Mouse (Mus musculus) forebrain, embryonic 12.5 days (tissue): ENCODE results near the gene Pnldc1. TPM values are rescaled to one million over a fixed set of nuclear protein-coding genes. Genes with fewer than 3 reads are reported as not detected.

Source experiments
- ATAC-seq: fragments of 200-750 bp; cut with Nextera tagmentation; 2 replicates; pipeline ENCODE4 v1.8.0; 2017; ENCODE audit warnings: moderate TSS enrichment; ENCODE audit not compliant: low FRiP score
- H3K27ac ChIP-seq: fragments of 300-500 bp; sonication (generic); 2 replicates; pipeline ENCODE4 v1.5.1; 2016; ENCODE audit warnings: mild to moderate bottlenecking
- H3K27me3 ChIP-seq: fragments of 300-500 bp; sonication (generic); 2 replicates; pipeline ENCODE4 v1.6.1; 2016; ENCODE audit warnings: mild to moderate bottlenecking
- H3K36me3 ChIP-seq: fragments of 300-500 bp; sonication (generic); replicated peaks from 2 replicates; pipeline ENCODE4 v1.6.1; 2016; ENCODE audit warnings: mild to moderate bottlenecking
- H3K4me1 ChIP-seq: fragments of 300-500 bp; sonication (generic); 2 replicates; pipeline ENCODE4 v1.6.1; 2016
- H3K4me2 ChIP-seq: fragments of 300-500 bp; sonication (generic); 2 replicates; pipeline ENCODE4 v1.6.1; 2016; ENCODE audit warnings: mild to moderate bottlenecking, moderate library complexity
- H3K4me3 ChIP-seq: fragments of 300-500 bp; sonication (generic); replicated peaks from 2 replicates; pipeline ENCODE4 v1.5.1; 2016; ENCODE audit warnings: mild to moderate bottlenecking
- H3K9ac ChIP-seq: fragments of 300-500 bp; sonication (generic); 2 replicates; pipeline ENCODE4 v1.6.1; 2016; ENCODE audit warnings: mild to moderate bottlenecking
- H3K9me3 ChIP-seq: fragments of 300-500 bp; sonication (generic); 2 replicates; pipeline ENCODE4 v1.6.1; 2016
- WGBS: fragments of 180-500 bp; shearing (Covaris S2); methylation state at CpG from one replicate; pipeline ENCODE4 v1.1.7; 2016; 5-methylcytosine and 5-hydroxymethylcytosine counted together
- polyA plus RNA-seq: library from polyadenylated mRNA; unstranded; fragments of >200 nt; fragmentation: Nextera tagmentation; extraction: Ambion mirVana; gene quantifications from 2 replicates; pipeline ENCODE4 v1.2.1, GENCODE M21; 2016

The Pnldc1 gene
- polyA plus RNA-seq, 1 experiment from 2014 or later, result 2.5 TPM

DNA sequence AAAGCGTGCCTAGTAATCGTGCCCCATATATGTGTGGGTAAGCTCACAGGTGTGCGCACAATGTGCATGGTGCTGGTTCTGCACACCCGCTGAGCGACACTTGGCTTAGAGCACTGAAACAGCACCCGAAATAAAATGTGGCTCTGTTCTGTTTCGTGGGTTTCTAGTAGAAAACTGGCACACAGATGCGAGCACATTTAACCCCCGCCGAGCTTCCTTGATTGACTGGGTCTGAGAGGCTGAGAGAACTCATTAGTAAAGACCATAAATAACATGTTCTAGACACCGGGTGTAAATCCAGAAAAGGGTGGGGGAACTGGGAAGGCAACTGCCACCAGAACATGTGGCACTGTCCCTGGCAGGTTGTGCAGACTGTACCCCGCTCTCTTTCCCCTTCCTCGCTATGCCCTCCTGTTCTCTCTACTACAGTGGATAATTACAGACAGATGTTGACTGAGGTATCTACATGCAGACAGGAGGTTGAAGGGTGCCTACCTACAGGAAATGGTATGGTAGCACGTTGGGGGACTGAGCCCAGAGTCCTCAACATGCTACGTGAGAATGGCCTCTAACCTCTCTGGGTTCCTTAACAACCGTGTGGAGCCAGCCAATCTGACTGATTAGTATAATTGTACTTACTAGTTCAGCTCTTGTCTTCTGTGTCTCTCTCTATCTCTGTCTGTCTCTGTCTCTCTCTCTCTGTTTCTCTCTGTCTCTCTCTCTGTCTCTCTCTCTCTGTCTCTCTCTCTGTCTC lies 37.6 kb downstream of the Pnldc1 start:
- ATAC-seq, result no peak
- H3K36me3 ChIP-seq, result no peaks in the 10 kb centered on the region
- H3K9ac ChIP-seq, result no peak overlapping the region
- H3K27me3 ChIP-seq, result no peaks in the 10 kb centered on the region; the same call in 1 of the 2 replicates
- no peak overlapping the region for H3K4me3 ChIP-seq
- no peak overlapping the region for H3K27ac ChIP-seq
- WGBS, result 74% methylated on average over 16 of the region's 16 CpGs
- H3K4me1 ChIP-seq, result no peaks in the 10 kb centered on the region
- no peak overlapping the region for H3K4me2 ChIP-seq
- H3K9me3 ChIP-seq, result no peaks in the 10 kb centered on the region

DNA sequence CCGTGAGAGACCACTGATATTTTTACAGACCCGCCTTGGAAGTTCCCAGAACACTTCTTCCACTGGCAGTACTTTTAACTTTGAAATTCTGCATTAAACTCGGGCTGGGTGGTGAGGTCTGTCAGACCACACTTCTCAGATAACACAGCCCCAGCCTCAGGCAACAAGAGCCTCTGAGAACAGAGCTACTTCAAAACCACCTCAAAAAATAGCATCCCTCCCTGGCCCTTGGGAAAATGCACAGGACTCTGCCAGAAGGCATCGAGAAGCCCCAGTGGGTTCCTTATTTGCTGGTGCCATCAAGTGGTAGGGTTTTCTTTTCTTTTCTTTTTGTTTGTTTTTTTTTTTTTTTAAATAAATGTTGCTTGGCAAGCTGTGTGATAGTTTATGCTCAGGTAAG lies 41.4 kb downstream of the Pnldc1 start:
- ATAC-seq, result no peak
- H3K9me3 ChIP-seq, result no peaks in the 10 kb centered on the region
- H3K4me2 ChIP-seq, result no peak overlapping the region
- H3K4me3 ChIP-seq, result no peak overlapping the region
- WGBS, result 48% methylated on average over 4 of the region's 4 CpGs
- no peaks in the 10 kb centered on the region for H3K36me3 ChIP-seq
- no peaks in the 10 kb centered on the region for H3K4me1 ChIP-seq
- H3K9ac ChIP-seq, result no peak overlapping the region
- H3K27me3 ChIP-seq, result no peaks in the 10 kb centered on the region
- H3K27ac ChIP-seq, result no peak overlapping the region

- WGBS, result 55% methylated on average over 2 of the region's 2 CpGs
- Histone ChIP-seq H3K36me3 (no peaks in the 10 kb centered on the region), H3K9me3 (no peaks in the 10 kb centered on the region), H3K27ac (no peak within 1 kb of the TSS), H3K4me2 (no peak within 1 kb of the TSS), H3K9ac (no peak within 1 kb of the TSS), H3K4me3 (no peak within 1 kb of the TSS), H3K4me1 (no peaks in the 10 kb centered on the region), H3K27me3 (no peaks in the 10 kb centered on the region)
- no peak for ATAC-seq
Measured at GRCm38 (mm10) chr17:12868043-12868442, 42.0 kb downstream of the Pnldc1 start, which contains the start of gene Mas1. Mas1 (minus strand) TSS chr17:12868143.

DNA sequence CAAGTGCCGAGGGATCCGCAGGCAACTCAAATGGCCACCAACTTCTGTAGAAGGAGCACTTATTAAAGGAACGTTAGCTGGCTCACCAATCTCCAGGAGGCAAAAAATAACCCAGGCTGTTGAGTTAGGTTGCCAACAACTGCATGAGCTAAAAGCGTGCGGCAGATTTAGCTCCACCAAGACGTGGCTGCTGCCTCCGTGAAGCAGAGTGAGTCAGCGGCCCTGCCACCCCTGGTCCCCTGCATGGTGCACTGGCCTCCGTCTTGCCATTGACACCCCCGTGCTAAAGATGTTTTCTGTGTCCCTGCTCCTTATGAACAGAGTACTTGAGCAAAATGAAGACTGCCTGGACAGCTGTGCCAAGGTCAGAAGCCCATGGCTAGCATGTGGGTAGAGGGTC lies 43.2 kb downstream of the Pnldc1 start:
- Histone ChIP-seq H3K4me3 (no peak overlapping the region), H3K9ac (no peak overlapping the region), H3K4me1 (no peaks in the 10 kb centered on the region), H3K36me3 (no peaks in the 10 kb centered on the region), H3K9me3 (no peaks in the 10 kb centered on the region), H3K27ac (no peak overlapping the region), H3K4me2 (no peak overlapping the region), H3K27me3 (no peaks in the 10 kb centered on the region)
- WGBS, result 85% methylated on average over 10 of the region's 10 CpGs
- ATAC-seq, result no peak

GRCm38 (mm10) chr17:12865407-12865806 lies 44.6 kb downstream of the Pnldc1 start:
- 57% methylated on average over 3 of the region's 3 CpGs for WGBS
- Histone ChIP-seq H3K4me1 (no peaks in the 10 kb centered on the region), H3K4me3 (no peak overlapping the region), H3K9ac (no peak overlapping the region), H3K27me3 (no peaks in the 10 kb centered on the region), H3K4me2 (no peak overlapping the region), H3K36me3 (no peaks in the 10 kb centered on the region), H3K9me3 (no peaks in the 10 kb centered on the region), H3K27ac (no peak overlapping the region)
- ATAC-seq, result no peak

- H3K4me2 ChIP-seq, result no peak overlapping the region
- H3K27me3 ChIP-seq, result no peaks in the 10 kb centered on the region
- H3K27ac ChIP-seq, result no peak overlapping the region
- no peak overlapping the region for H3K4me3 ChIP-seq
- ATAC-seq, result no peak
- no peaks in the 10 kb centered on the region for H3K9me3 ChIP-seq
- no peaks in the 10 kb centered on the region for H3K36me3 ChIP-seq
- no peak overlapping the region for H3K9ac ChIP-seq
- no peaks in the 10 kb centered on the region for H3K4me1 ChIP-seq
Measured at GRCm38 (mm10) chr17:12864111-12864510, 45.9 kb downstream of the Pnldc1 start.

DNA sequence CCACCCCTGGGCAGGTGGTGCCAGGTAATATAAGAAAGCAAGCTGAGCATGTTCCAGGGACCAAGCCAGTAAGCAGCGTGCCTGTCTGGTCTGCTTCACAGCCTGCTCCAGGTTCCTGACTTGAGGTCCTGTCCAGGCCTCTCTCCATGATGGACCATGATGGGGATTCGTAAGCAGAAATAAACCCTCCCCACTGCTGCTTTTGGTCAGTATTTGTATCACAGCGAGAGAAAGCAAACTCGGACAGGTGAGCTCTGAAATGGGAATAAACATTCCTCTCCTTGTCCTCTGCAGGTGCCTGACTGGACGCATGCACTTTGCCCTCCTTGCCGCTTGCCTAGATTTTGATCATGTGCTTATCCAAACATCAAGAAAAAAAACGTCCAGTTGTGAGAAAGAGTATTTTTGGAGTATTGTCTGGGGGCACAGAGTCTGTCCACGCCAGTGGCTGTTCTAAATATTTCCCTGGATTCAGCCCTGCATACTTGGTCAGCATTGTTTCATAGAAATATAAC lies 51.0 kb downstream of the Pnldc1 start:
- H3K4me3 ChIP-seq, result no peak overlapping the region
- no peak overlapping the region for H3K27ac ChIP-seq
- no peak overlapping the region for H3K9ac ChIP-seq
- H3K36me3 ChIP-seq, result no peaks in the 10 kb centered on the region
- H3K4me2 ChIP-seq, result no peak overlapping the region
- no peak for ATAC-seq
- H3K27me3 ChIP-seq, result no peaks in the 10 kb centered on the region
- WGBS, result 84% methylated on average over 8 of the region's 8 CpGs
- H3K4me1 ChIP-seq, result no peaks in the 10 kb centered on the region
- H3K9me3 ChIP-seq, result no peaks in the 10 kb centered on the region

GRCm38 (mm10) chr17:12858072-12858471 lies 52.0 kb downstream of the Pnldc1 start:
- no peaks in the 10 kb centered on the region for H3K4me1 ChIP-seq
- no peak overlapping the region for H3K4me2 ChIP-seq
- H3K4me3 ChIP-seq, result no peak overlapping the region
- H3K27ac ChIP-seq, result no peak overlapping the region
- ATAC-seq, result no peak
- H3K36me3 ChIP-seq, result no peaks in the 10 kb centered on the region
- no peaks in the 10 kb centered on the region for H3K27me3 ChIP-seq
- 39% methylated on average over 4 of the region's 4 CpGs for WGBS
- H3K9me3 ChIP-seq, result no peaks in the 10 kb centered on the region
- H3K9ac ChIP-seq, result no peak overlapping the region

DNA sequence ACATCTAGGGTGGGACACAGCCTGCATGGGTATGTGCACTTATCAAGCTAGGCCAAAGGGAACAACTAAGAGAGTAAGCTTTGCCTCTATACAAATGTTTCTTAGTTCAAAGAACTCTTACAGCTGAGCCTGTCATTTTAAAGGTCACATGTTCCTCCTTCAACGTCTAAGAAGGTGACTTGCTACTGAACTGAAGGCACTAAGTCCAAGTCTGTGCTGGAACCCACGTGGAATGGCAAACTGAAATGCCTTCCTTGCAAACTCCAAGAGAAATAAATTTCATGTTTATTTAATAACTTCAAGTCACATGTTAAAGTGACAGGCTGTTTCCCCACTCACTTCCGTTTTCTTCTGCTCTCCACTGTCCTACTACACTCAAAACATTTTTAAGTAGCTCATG lies 52.6 kb downstream of the Pnldc1 start:
- Histone ChIP-seq H3K9ac (no peak overlapping the region), H3K36me3 (no peaks in the 10 kb centered on the region), H3K27me3 (no peaks in the 10 kb centered on the region), H3K4me3 (no peak overlapping the region), H3K4me1 (no peaks in the 10 kb centered on the region), H3K27ac (no peak overlapping the region), H3K4me2 (no peak overlapping the region), H3K9me3 (no peaks in the 10 kb centered on the region)
- no peak for ATAC-seq
- 60% methylated on average over 3 of the region's 3 CpGs for WGBS

- 95% methylated on average over 11 of the region's 11 CpGs for WGBS
- no peak for ATAC-seq
- H3K4me3 ChIP-seq, result no peak overlapping the region
- no peaks in the 10 kb centered on the region for H3K27me3 ChIP-seq
- H3K9me3 ChIP-seq, result no peaks in the 10 kb centered on the region
- no peak overlapping the region for H3K9ac ChIP-seq
- H3K36me3 ChIP-seq, result no peaks in the 10 kb centered on the region
- H3K4me1 ChIP-seq, result no peaks in the 10 kb centered on the region
- H3K4me2 ChIP-seq, result no peak overlapping the region
- no peak overlapping the region for H3K27ac ChIP-seq
Measured at GRCm38 (mm10) chr17:12854386-12854785, 55.6 kb downstream of the Pnldc1 start.

DNA sequence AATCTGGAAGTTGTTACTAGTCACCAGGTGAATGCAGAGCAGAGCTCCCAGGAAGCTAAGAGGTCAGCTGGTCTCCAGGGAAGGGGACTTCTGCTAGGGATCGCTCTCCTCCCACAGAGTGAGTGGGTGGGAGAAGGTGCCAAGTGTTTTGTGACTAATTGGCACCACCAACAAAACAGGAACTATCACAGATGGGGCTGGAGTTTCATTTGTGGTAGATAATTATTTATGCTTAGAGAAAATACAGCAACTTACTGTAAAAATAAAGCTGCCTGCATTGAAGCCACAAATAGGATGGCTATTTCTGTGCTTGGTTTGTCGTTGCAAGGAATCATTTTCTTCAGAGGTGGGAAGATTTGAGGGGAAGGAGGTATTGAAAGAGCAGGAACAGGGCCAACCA lies 56.2 kb downstream of the Pnldc1 start:
- Histone ChIP-seq H3K4me2 (no peak overlapping the region), H3K9me3 (no peaks in the 10 kb centered on the region), H3K4me3 (no peak overlapping the region), H3K27me3 (no peaks in the 10 kb centered on the region), H3K36me3 (no peaks in the 10 kb centered on the region), H3K9ac (no peak overlapping the region), H3K4me1 (no peaks in the 10 kb centered on the region), H3K27ac (no peak overlapping the region)
- ATAC-seq, result no peak
- 83% methylated on average over 2 of the region's 2 CpGs for WGBS

DNA sequence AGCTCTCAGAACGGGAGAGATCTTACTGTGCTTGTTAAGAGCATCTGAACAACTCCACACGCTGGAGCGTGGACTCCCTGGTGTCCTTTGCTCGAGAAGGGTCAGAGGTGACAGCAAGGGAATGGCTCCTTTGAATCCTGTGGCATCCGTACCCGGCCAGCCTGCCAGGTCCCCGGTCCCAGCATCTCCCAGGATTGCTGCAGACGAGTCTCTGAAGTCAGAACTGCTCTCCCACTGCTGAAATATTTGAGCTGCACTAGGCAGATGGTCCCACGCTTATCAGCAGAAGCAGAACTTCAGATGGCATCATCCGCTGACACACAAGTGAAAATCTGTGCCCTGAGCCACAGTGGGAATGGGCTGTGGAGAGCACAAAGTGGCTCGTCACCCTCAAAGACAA lies 58.3 kb downstream of the Pnldc1 start:
- ATAC-seq, result no peak
- Histone ChIP-seq H3K4me3 (no peak overlapping the region), H3K4me1 (no peaks in the 10 kb centered on the region), H3K36me3 (no peaks in the 10 kb centered on the region), H3K27me3 (no peaks in the 10 kb centered on the region), H3K9ac (no peak overlapping the region), H3K9me3 (no peaks in the 10 kb centered on the region), H3K4me2 (no peak overlapping the region), H3K27ac (no peak overlapping the region)
- 78% methylated on average over 11 of the region's 11 CpGs for WGBS

- Histone ChIP-seq H3K9ac (no peak overlapping the region), H3K36me3 (no peaks in the 10 kb centered on the region), H3K4me2 (no peak overlapping the region), H3K9me3 (no peaks in the 10 kb centered on the region), H3K4me3 (no peak overlapping the region), H3K27me3 (no peaks in the 10 kb centered on the region), H3K27ac (no peak overlapping the region), H3K4me1 (0 out of 2 replicates have a peak, but pooled peaks cover 4% of the 10 kb centered on the region)
- WGBS, result 86% methylated on average over 8 of the region's 8 CpGs
- no peak for ATAC-seq
Measured at GRCm38 (mm10) chr17:12849778-12850382, 60.1 kb downstream of the Pnldc1 start.
